Mouse (Mus musculus) layer of hippocampus, postnatal 14 days (tissue): ENCODE results near the gene Gss. TPM values are rescaled to one million over a fixed set of nuclear protein-coding genes. Genes with fewer than 3 reads are reported as not detected.

Experiments
- DNase-seq, 2 experiments: peaks; one replicate each; pipeline ENCODE4 v3.0.0; 2021 to 2022; ENCODE audit warnings: low spot score in 2 of 2, mixed read lengths in 1 of 2
- long read RNA-seq, 2 experiments: library from polyadenylated mRNA; stranded (forward); transcript quantifications; one replicate each; pipeline ENCODE4 v2.0.0; 2021
- total RNA-seq, 2 experiments: library from RNA; stranded (reverse); gene quantifications; 2 replicates each; pipeline ENCODE4 v1.2.3; 2021

The Gss gene
- 10 to 100 TPM; 14.5 to 16.4 TPM for total RNA-seq
- long read RNA-seq, experiment 1, transcript Gss-201 (13 exons, 1,963 nt), result major isoform, 14 of 15 reads
- long read RNA-seq, experiment 1, partial matches to known transcripts, result 0 of 15 reads
- long read RNA-seq, experiment 1, other reads (novel, unspliced or antisense), result 0 of 15 reads
- long read RNA-seq, experiment 2, transcript Gss-201 (13 exons, 1,963 nt), result major isoform, 19 of 21 reads
- long read RNA-seq, experiment 2, partial matches to known transcripts, result 1 of 21 reads
- long read RNA-seq, experiment 2, other reads (novel, unspliced or antisense), result 1 of 21 reads

DNA sequence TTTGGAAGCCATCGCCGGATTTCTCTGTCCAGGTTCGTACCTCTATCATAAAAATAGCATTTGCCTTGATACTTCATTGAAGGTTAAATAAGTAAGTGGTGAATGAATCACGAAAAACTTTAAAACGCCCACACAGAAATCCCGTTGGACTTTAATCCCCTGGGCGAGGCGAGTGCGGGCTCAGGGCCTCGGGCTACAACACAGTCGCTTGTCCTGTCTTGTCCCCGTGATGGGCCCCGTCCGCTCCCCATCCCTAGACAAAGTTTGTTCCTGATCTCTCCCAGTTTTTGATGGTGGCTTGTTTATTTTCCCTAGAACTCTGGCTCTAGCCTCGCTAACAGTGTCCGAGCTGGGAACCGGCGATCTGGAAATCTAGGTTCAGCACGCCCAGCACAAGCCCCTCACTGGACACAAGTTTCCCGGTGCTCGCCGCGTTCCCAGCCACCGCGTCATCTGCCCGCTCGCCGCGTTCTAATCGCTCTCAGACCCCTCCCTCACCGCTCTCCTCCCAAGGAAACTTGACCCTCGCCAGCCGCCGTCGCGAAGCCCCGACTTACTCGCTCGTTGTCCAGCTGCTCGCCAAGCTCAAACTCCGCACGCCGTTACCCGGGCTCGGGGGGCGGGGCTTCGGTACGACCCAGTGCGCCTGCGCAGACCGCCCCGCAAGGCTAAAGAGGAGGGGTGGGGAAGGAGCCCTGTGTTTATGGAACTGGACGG, at the start of gene Gss:
Gene Gss, minus strand, starts transcription at position 674 of the 717 bp plus-strand sequence.
- DNase-seq, result peak; percentile 99

DNA sequence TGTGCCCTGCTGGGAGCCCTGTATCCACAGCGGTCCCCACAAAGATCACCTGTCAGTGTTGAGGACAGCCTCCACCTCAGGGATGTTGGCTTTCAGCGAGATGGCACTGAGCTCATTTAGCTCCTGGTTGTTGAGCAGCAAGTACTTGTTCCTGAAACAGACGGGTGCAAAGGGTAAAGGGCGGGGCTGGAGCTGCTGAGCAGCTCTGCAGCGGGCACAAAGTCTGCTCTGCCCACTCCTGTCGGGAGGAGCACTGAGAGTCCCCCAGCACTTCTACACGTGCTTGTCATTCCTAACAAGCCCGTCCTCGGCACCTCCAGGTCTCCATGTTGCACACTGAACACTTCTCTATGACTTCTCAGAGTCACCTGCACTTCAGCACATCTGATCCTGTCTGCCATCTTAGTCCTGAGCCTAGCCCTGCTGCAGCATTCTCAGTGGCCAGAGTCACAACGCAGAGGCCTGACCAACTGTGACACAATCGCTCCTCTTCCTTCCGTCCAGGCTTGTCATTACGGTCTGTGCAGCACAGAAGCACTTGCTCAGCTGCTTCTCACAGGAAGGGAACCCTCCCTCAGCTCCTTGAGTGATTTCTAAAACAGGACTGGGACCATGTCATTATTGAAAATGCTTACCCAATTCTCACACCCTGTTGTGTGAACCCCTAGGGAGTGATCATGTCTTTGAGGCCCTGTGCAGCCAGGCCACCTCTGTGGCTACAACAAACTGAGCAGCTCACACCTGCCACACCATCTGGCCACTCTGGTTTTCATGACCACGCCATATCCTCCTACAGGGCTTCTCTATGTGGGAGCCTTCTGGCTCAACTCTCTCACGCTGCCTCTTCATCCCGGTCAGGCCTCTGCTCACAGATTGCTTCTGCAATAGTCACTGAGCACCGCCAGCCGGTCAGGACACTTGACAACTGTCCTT, 49.2 kb upstream of the Gss start:
- no peak for DNase-seq

DNA sequence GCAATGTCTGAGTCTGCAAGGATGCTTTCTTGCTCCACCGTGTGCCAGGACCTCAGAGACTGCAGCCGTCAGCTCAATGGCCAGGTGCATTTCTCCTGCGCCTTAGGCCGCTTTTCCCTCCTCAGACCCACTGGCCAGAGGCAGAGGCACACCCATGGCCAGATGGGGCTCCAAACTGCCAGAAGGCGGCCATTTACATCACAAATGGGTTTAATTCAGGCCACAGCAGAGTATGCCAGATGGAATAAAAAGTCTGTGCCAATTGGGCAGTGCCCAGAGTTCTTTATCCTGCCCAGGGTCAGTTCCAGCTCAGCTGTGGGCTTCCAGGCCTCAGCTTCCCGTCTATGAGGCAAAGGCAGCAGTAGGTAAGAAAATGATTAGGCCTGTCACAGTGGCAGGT, 48.0 kb upstream of the Gss start:
- DNase-seq, result peak; percentile 61 to 79

- DNase-seq, result no peak
Observed at GRCm38 (mm10) chr2:155637411-155637810, 44.8 kb upstream of the Gss start.

- DNase-seq, result no peak
Observed at GRCm38 (mm10) chr2:155636881-155637280, 44.3 kb upstream of the Gss start.

DNA sequence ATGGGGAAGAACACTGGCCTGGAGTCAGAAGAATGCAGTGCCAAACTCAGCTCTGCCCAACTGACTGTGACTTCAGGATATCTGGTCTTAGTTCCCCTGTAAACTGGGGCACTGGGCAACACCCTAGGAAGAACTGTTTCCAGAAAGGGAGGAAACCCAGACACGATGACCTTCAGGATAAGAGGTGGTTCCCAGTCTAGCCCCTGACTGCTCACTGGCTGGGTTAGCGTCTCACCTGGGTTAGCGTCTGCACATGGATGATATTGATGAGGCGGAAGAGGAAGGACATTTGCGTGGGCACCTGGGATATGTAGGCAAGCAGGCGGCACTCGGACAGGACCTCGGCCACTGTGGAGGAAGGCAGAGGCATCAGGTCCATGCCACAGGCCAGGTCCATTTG, 43.4 kb upstream of the Gss start:
- DNase-seq, result no peak

DNA sequence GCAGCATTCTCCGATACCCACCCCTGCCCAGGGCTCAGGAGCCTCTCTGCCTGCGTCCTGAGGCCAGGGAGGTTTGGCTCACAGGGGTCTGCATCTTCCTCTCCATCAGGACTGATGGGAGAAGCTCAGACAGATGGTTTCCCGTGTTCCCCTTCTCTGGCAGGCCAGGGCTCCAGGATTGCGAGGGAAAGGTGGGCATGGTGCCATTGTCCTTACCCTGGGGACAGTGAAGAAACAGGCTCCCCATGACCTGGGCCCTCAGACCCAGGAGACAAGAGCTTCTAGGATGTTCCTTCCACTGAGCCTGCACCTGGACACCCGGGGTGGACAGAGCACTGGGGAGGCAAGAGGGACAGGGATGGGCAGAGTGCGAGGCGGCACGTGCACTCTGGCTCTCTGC, 42.0 kb upstream of the Gss start:
- no peak for DNase-seq

GRCm38 (mm10) chr2:155633731-155634130, 41.1 kb upstream of the Gss start:
- DNase-seq, result no peak

DNA sequence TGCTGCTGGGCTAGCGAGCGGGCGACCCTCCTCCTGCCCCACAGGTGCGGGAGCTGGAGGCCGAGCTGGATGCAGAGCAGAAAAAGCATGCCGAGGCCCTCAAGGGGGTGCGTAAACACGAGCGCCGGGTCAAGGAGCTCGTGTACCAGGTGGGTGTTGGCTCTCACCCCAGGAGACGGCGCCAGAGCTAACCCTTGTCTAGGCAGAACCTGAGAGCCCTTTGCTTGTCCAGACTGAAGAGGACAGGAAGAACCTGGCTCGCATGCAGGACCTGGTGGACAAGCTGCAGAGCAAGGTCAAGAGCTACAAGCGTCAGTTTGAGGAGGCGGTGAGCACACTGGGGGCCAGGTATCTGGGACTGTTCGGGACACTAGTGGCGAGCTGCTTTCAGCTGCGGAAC, 40.5 kb upstream of the Gss start:
- DNase-seq, result no peak

DNA sequence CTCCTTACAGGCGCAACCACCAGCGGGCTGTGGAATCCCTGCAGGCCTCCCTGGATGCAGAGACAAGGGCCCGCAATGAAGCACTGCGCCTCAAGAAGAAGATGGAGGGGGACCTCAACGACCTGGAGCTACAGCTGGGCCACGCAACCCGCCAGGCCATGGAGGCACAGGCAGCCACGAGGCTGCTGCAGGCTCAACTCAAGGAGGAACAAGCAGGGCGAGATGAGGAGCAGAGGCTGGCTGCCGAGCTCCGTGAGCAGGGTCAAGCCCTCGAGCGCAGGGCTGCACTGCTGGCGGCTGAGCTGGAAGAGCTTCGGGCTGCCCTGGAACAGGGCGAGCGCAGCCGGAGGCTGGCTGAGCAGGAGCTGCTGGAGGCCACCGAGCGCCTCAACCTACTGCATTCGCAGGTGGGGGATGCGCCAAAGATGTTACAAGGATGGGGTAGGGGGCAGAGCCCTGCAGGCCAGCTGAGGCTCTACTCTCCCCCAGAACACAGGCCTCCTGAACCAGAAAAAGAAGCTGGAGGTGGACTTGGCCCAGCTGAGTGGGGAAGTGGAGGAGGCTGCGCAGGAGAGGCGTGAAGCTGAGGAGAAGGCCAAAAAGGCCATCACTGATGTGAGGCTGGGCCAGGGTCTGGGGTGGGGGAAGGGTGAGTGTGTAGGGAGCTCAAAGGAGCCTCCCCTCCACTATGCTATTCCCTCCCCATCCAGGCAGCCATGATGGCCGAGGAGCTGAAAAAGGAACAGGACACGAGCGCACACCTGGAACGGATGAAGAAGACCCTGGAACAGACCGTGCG, 39.7 kb upstream of the Gss start:
- no peak for DNase-seq

DNA sequence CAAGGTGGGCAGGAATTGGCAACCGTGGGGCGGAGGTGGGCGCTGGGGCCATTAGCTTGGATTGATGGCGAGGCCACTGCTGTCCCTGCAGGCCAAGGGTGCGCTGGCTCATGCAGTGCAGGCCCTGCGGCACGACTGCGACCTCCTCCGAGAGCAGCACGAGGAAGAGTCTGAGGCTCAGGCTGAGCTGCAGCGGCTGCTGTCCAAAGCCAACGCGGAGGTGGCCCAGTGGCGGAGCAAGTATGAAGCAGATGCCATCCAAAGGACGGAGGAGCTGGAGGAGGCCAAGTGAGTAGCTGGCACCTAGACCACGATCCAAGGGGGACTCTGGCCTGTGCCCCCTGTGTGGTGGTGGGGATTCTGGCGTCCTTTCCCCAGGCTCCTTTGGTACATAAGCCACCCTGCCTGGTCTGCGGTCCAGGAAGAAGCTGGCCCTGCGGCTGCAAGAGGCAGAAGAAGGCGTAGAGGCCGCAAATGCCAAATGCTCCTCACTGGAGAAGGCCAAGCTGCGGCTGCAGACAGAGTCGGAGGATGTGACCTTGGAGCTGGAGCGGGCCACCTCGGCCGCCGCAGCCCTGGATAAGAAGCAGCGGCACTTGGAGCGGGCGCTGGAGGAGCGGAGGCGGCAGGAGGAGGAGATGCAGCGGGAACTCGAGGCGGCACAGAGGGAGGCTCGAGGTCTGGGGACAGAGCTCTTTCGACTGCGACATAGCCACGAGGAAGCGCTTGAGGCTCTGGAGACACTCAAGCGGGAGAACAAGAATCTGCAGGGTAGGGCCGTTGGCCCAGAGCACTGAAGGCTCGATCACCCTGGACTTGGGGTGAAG, 38.2 kb upstream of the Gss start:
- DNase-seq, result no peak

- DNase-seq, result no peak
Observed at GRCm38 (mm10) chr2:155630153-155630552, 37.5 kb upstream of the Gss start.

DNA sequence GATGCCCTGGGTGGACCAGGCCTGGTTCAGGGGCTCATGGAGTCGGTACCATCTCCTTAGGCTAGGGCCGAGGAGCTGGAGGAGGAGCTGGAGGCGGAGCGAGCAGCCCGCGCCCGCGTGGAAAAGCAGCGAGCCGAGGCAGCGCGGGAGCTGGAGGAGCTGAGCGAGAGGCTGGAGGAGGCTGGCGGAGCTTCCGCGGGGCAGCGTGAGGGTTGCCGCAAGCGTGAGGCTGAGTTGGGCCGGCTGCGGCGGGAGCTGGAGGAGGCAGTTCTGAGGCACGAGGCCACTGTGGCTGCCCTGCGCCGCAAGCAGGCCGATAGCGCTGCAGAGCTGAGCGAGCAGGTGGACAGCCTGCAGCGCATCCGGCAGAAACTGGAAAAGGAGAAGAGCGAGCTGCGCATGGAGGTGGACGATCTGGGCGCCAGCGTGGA, 36.6 kb upstream of the Gss start:
- DNase-seq, result no peak

GRCm38 (mm10) chr2:155628519-155628918, 35.9 kb upstream of the Gss start:
- DNase-seq, result no peak

GRCm38 (mm10) chr2:155628112-155628511, 35.5 kb upstream of the Gss start:
- DNase-seq, result no peak

DNA sequence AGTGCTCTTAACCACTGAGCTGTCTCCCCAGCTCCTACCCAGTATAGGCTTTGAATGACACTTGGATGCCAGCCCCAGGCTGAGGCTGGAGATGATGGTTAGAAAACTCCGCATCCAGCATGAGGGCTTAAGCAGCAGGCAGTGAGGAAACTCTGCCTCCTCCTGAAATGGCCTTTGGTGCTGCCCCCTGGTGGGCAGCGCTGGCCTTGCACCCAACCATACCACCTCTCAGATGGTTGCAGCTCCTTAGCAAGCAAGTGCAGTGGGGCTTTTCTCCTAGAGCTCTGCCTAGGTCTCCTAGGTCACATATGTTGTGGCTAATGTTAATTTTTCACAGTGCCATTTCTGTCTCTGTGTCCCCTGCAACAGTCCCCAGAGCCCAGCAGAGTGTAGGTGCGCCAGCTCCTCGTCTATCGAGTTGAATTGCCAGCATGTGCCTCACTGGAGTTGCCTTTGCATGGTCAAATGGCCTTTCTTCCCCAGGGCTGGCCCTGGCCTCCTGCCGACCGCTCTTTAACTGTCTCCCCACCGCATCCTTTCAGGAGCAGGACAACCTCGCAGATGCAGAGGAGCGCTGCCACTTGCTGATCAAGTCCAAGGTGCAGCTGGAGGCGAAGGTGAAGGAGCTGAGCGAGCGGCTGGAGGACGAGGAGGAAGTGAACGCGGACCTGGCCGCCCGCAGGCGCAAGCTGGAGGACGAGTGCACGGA, 34.6 kb upstream of the Gss start:
- DNase-seq, result peak; percentile 68 to 76

DNA sequence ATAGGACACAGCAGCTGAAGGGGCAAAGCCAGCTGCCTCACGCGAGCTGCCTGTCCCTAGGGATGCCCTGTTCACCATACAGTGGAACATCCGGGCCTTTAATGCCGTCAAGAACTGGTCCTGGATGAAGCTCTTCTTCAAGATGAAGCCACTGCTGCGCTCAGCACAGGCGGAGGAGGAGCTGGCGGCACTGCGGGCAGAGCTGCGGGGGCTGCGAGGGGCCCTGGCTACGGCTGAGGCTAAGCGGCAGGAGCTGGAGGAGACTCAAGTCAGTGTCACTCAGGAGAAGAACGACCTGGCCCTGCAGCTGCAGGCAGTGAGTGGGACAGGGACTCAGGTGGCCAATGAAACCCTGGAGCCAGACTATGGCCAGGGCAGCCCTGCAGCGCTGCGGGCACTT, 33.7 kb upstream of the Gss start:
- no peak for DNase-seq

DNA sequence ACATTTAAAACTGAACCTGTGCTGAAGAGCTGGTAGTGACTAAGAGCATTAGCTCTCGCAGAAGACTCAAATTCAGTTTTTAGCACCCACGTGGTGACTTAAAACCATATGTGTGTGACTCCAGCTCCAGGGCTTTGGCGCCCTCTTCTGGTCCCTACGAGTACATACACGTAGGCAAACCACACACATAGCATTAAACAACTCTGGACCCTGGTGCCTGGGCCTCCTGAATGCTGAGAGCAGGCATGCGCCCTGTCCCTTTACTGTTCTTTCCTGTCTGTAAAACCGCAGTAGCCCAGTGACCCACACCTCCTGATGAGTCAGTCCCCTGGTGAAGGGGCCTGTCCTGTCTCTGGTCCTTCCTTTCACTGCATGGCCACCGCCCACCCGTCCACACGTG, 32.1 kb upstream of the Gss start:
- no peak for DNase-seq

DNA sequence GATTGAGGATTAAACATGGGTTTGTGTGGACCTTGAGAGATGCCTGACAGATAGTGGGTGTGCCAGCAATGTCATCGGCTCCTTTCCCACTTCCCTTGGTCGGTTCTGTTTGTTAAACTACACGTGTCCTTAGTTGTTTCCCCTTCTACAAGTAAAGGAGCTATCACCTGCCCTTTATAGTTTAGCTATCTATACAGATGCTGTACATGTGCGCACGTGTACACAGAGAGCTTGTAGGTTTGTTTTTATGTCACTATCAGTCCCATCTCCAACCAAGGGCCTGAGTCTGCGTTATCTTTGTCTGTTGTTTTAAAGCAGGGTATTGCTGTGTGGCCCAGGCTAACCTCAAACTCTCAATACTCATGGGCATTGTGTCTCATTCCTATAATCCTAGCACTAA, 31.4 kb upstream of the Gss start:
- DNase-seq, result no peak
